Mouse (Mus musculus) liver, postnatal 0 days (tissue): ENCODE measurements around the gene Arl3.

Experiments used
- CTCF ChIP-seq: sonication (generic); IDR thresholded peaks from 2 replicates; pipeline ENCODE4 v1.5.1; 2016; ENCODE audit warnings: antibody characterized with exemption, low read depth
- EP300 ChIP-seq: IDR thresholded peaks from 2 replicates; pipeline ENCODE4 v1.6.1; 2016; ENCODE audit warnings: antibody characterized with exemption, low read depth, mild to moderate bottlenecking

GRCm38 (mm10) chr19:46601491-46601890 lies 28.5 kb upstream of the Arl3 start:
- no peak for TF ChIP-seq CTCF
- peak; percentile 82 for TF ChIP-seq EP300
